Mouse (Mus musculus) liver, embryonic 14.5 days (tissue): ENCODE data around the gene Dhx37.

ENCODE experiments used
- CTCF ChIP-seq: IDR thresholded peaks from 2 replicates; pipeline ENCODE4 v1.5.1; 2016; ENCODE audit warnings: antibody characterized with exemption, low read depth, control low read depth
- EP300 ChIP-seq: IDR thresholded peaks from 2 replicates; pipeline ENCODE4 v1.6.1; 2016; ENCODE audit warnings: antibody characterized with exemption, low read depth

DNA sequence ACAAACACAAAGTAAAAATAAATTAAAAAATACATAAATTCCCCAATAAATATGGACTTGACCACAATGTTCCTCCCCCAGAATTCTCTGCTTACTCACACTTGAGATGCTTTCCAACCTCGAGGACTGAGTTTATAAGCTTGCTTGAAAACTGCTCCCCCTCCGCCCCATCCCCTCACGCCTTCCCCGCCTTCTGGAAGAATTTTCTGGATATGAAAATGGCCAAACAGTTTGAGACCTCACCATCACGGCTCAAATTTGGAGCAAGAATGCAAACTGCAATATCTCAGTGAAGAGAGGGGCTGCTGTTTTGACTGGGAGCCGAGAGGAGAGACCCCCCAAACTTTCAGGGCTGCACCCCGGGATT is 29.4 kb downstream of the Dhx37 start:
- TF ChIP-seq CTCF: no peak
- no peak for TF ChIP-seq EP300
